Mouse (Mus musculus) midbrain, embryonic 12.5 days (tissue): Measurements from ENCODE around the gene Pbld1. TPM values are rescaled to one million over a fixed set of nuclear protein-coding genes. Genes with fewer than 3 reads are reported as not detected.

Experiments
- polyA plus RNA-seq: library from polyadenylated mRNA; unstranded; fragments of >200 nt; fragmentation: Nextera tagmentation; extraction: Ambion mirVana; gene quantifications from 2 replicates; pipeline ENCODE4 v1.2.1, GENCODE M21; 2016

Pbld1 gene
- polyA plus RNA-seq, 1 experiment from 2014 or later = 1.2 TPM

Other genes with a start within 250 kb of the Pbld1 start
- gene Tet1, start 151.2 kb upstream of the Pbld1 start, polyA plus RNA-seq = 35.2 and 35.6 TPM in 2 replicates
- 10.5 and 12.8 TPM in 2 replicates for gene Slc25a16, start 139.5 kb upstream of the Pbld1 start, polyA plus RNA-seq
- 18.0 and 18.7 TPM in 2 replicates for gene Dna2, start 113.1 kb upstream of the Pbld1 start, polyA plus RNA-seq
- gene Rufy2, start 79.9 kb upstream of the Pbld1 start, polyA plus RNA-seq = 37.6 and 38.3 TPM in 2 replicates
- gene Hnrnph3, start 35.9 kb upstream of the Pbld1 start, polyA plus RNA-seq = 265 and 271 TPM in 2 replicates
- gene Pbld2, start 35.8 kb upstream of the Pbld1 start, polyA plus RNA-seq = 1.0 and 1.2 TPM in 2 replicates
- 0.70 and 1.5 TPM in 2 replicates for gene Atoh7, start 39.5 kb downstream of the Pbld1 start, polyA plus RNA-seq
- gene Mypn, start 143.8 kb downstream of the Pbld1 start, polyA plus RNA-seq = 0.08 and 0.13 TPM in 2 replicates
- gene Herc4, start 183.6 kb downstream of the Pbld1 start, polyA plus RNA-seq = 43.5 and 45.2 TPM in 2 replicates